Mouse (Mus musculus) C2C12 (cell line): ENCODE results near the gene Galr3.

Experiments used
- CEBPB ChIP-seq: IDR thresholded peaks from one replicate; pipeline ENCODE4 v1.6.1; 2011; ENCODE audit warnings: low read depth, mild to moderate bottlenecking, control low read depth, moderate library complexity
- CTCF ChIP-seq: IDR thresholded peaks from one replicate; pipeline ENCODE4 v1.5.1; 2011; ENCODE audit not compliant: control insufficient read depth, insufficient read depth, insufficient read length
- MAX ChIP-seq: IDR thresholded peaks from one replicate; pipeline ENCODE4 v1.6.1; 2011; ENCODE audit warnings: mild to moderate bottlenecking, control low read depth
- MYOG ChIP-seq: IDR thresholded peaks from one replicate; pipeline ENCODE4 v1.6.1; 2011; ENCODE audit not compliant: control insufficient read depth, insufficient read length; ENCODE audit errors: extremely low read depth

- peak; percentile 99 for TF ChIP-seq CTCF
- no peak for TF ChIP-seq CEBPB
- TF ChIP-seq MYOG = no peak
- TF ChIP-seq MAX = peak; percentile 70
Measured at GRCm38 (mm10) chr15:79038853-79039252, 2.8 kb upstream of the Galr3 start.
